Mouse (Mus musculus) urinary bladder, postnatal 0 days (tissue): ENCODE data around the gene Akap11. TPM values are rescaled to one million over a fixed set of nuclear protein-coding genes. Genes with fewer than 3 reads are reported as not detected.

Experiments used
- polyA plus RNA-seq: library from polyadenylated mRNA; unstranded; fragments of >200 nt; fragmentation: Nextera tagmentation; extraction: Ambion mirVana; gene quantifications from 2 replicates; pipeline ENCODE4 v1.2.1, GENCODE M21; 2015

Gene Akap11
- 6.7 and 8.5 TPM in 2 replicates for polyA plus RNA-seq

DNA sequence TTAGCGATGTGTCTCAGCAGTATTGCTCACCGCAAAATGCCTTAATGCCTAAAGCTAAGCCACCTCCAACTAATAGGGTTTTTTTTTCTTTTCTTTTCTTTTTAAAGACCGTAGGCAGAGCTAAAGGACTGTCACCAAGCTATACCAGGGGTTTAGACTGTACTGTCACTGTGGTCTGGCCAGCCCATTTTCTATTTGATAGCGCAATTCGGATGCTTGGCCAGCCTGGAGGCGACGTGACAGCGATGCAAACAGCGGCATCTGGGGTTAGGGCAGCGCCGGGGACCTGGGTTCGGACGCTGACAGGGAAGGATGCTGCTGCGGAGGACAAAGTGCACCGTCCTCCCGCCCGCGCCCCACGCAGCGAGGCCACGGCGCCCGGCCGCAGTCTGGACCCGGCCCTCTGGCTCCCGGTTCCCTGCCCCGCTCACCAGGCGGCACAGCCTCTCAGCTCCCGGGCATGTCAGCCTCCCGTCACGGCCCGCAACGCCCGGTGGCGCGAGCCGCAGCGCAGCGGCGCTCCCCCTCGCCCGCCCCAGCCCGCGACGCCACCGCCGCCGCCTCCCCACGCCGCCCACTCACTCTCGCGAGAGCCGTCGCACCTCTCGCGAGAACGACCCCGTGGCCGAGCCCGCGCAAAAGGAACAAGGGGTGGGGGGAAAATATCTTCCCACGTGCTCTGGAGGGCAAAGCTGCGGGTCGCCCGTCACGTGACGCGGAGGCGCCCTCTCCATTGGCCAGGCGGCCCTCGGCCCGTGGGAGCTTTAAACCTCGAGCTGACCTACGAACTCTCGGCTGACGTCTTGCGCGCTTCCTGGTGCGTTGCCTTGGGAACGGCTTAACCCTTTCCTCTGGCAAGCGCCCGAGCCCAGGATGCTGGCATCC is at the start of gene Akap11:
Gene Akap11 (minus strand): TSS at position 528 of the 885 bp plus-strand sequence.

Other genes starting within 250 kb of the Akap11 start
- gene Tnfsf11, start 228.8 kb downstream of the Akap11 start, polyA plus RNA-seq: 0.08 TPM in 2 replicates
- 1.2 and 1.5 TPM in 2 replicates for gene Dgkh, start 196.0 kb upstream of the Akap11 start, polyA plus RNA-seq